Mouse (Mus musculus) cerebellum, adult 11-12 months (tissue): ENCODE results near the gene Rpl23.
A peak's percentile ranks its signal among the peaks of the same experiment; 100 is the strongest.
"Not testable (repeated sequence)": the region's sequence is repeated elsewhere in the genome, so short reads cannot be mapped to it uniquely, and the experiment has no call there.

Source experiments
- DNase-seq: peaks from one replicate; pipeline ENCODE4 v3.0.0; 2022

The Rpl23 gene

GRCm38 (mm10) chr11:97799146-97799993 is 17.1 kb upstream of the Rpl23 start:
- DNase-seq = peak; percentile 93

- DNase-seq = peak; percentile 91
These were observed 16.5 kb upstream of the Rpl23 start, which contains the start of gene Lasp1 for GRCm38 (mm10) chr11:97798782-97799145. TSS of gene Lasp1 (plus strand) at chr11:97799000.

GRCm38 (mm10) chr11:97798083-97798435 is 15.8 kb upstream of the Rpl23 start:
- no peak for DNase-seq

GRCm38 (mm10) chr11:97797369-97798082 is 15.3 kb upstream of the Rpl23 start:
- DNase-seq = no peak

- DNase-seq = peak; percentile 74
These were observed 14.7 kb upstream of the Rpl23 start for GRCm38 (mm10) chr11:97796910-97797309.

GRCm38 (mm10) chr11:97793165-97793564 is 10.9 kb upstream of the Rpl23 start:
- no peak for DNase-seq

- DNase-seq = not testable (repeated sequence)
These were observed 8.7 kb upstream of the Rpl23 start for GRCm38 (mm10) chr11:97790778-97791438.

- no peak for DNase-seq
These were observed 7.5 kb upstream of the Rpl23 start for GRCm38 (mm10) chr11:97789727-97790126.

GRCm38 (mm10) chr11:97787961-97788360 is 5.7 kb upstream of the Rpl23 start:
- no peak for DNase-seq

- no peak for DNase-seq
These were observed 293 bp upstream of the Rpl23 start for GRCm38 (mm10) chr11:97782564-97782895.

GRCm38 (mm10) chr11:97781478-97781831 is 782 bp downstream of the Rpl23 start:
- no peak for DNase-seq

GRCm38 (mm10) chr11:97779968-97780701 is 2.1 kb downstream of the Rpl23 start:
- no peak for DNase-seq

- DNase-seq = no peak
These were observed 3.3 kb downstream of the Rpl23 start for GRCm38 (mm10) chr11:97778918-97779317.

- DNase-seq = no peak
These were observed 5.1 kb downstream of the Rpl23 start for GRCm38 (mm10) chr11:97777129-97777529.

- no peak for DNase-seq
These were observed 5.6 kb downstream of the Rpl23 start for GRCm38 (mm10) chr11:97776497-97777128.

- DNase-seq = no peak
These were observed 6.3 kb downstream of the Rpl23 start, which contains the start of gene 1700001P01Rik for GRCm38 (mm10) chr11:97775808-97776496. TSS of gene 1700001P01Rik (minus strand) at chr11:97775918.

GRCm38 (mm10) chr11:97775186-97775585 is 7.1 kb downstream of the Rpl23 start:
- no peak for DNase-seq

GRCm38 (mm10) chr11:97771410-97771809 is 10.8 kb downstream of the Rpl23 start:
- DNase-seq = no peak

GRCm38 (mm10) chr11:97769704-97770103 is 12.5 kb downstream of the Rpl23 start:
- DNase-seq = no peak

- peak; percentile 94 for DNase-seq
These were observed 15.9 kb downstream of the Rpl23 start, which contains the start of gene Cwc25 for GRCm38 (mm10) chr11:97766154-97766881. TSS of gene Cwc25 (minus strand) at chr11:97766556.

GRCm38 (mm10) chr11:97761638-97762037 is 20.6 kb downstream of the Rpl23 start:
- DNase-seq = no peak
